Mouse (Mus musculus): ENCODE measurements around the gene Agrp. TPM values are rescaled to one million over a fixed set of nuclear protein-coding genes. Genes with fewer than 3 reads are reported as not detected.

The Agrp gene
- polyA plus RNA-seq (2015; fragmentation: Illumina TruSeq; extraction: RNeasy Lipid Tissue Mini Kit (QIAGEN cat#74804); ENCODE audit: low read depth, low replicate concordance): not detected

DNA sequence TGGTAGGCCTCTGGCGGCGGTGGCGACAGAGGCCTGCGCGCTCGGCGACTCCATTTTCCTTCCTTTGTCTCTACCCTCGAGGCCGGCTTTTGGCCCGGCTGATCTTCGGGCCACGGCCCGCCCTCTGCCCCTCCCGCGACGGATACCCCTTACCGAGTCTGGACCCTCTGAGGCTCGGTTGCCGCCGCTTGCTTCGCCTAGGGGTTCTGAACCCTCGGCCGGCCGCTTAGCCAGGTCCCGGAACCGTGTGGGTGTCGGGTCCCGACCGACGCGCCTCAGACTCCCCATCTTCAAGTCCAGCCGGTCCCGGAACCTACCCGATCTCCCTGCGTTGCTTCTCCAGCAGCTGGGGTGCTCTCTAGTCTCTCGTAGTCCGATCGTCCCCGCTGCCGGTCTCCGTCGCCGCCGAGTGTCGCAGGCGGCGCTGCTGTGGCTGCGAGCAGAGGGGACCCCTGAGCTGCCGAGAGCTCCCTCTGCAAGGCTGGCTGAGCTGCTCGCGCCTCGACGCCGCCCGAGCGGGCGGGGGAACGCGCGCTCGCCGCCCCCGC is at the start of gene Agrp:
Agrp (minus strand) TSS at position 431 of the 548 bp plus-strand sequence.

DNA sequence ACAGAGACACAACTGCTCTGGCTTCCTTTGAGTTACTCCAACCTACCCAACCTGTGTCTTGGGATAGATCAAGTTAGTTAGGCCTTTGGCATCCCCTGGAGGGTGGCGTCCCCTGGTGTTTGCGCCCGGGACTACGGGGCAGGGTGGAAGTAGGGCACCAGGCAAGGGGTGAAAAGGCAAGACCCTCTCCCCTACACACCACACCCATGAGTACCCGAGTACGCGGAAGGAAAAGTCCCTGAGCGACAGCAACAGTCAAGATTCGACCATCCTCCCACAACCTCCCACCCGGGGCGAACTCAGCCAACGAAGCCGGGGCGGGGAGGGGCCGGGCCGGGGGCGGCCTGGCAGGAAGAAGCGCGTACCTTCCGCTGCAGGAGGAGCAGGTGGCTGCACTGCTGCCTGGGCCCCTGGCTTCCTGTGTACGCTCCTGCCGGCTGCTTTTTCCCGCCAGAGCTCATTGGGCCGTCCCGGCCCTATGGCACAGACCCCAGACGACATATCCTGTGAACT is 48.7 kb upstream of the Agrp start, which contains the start of gene Carmil2:
Carmil2 (plus strand) TSS at position 479 of the 513 bp plus-strand sequence.

DNA sequence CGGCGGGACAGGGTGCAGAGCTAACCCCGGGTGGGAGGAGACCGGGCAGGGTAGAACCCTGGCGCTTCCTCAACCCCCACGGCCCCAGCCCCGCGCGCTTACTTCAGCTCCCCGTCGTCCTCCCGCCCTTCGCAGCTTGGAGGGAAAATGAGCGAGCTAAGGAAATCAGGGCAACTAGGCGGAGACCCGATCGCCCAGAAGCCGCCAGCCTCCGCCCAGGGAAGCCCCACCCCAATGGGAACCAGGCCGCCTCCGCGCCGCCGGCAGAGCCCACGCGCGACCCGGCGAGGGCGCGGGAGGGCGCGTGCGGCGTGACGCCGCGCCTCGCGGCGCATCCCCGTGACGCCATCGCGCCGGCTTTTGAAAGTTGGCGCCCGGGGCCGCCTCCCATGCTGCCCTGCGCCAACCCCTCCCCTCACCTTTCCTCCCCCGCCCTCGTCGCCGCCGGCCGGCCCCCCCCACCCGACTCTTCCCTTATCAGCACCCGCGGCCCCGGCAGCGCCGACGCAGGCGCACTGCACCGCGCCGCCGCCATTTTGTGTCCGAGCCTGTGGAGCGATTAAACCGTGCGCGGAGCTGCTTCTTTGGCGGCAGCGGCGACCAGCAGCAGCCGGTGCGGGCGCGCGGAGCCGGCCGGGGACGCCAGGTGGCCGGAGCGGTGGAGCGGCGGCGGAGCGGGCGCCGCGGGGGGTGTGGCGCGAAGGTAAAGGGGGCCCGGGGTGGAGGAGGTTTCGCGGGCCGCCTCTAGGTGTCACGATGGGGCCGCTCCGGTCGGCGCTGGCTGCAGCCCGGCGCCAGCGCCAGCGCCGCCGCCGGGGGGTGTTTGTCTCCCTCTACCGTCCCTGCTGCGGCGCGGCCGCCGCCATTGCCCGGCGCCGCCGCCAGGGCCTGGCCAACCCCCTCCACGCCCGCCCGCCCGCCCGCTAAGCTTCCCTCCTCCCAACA is 903 bp downstream of the Agrp start, which contains the start of gene Ctcf:
Ctcf (plus strand) TSS at position 551 of the 945 bp plus-strand sequence.

DNA sequence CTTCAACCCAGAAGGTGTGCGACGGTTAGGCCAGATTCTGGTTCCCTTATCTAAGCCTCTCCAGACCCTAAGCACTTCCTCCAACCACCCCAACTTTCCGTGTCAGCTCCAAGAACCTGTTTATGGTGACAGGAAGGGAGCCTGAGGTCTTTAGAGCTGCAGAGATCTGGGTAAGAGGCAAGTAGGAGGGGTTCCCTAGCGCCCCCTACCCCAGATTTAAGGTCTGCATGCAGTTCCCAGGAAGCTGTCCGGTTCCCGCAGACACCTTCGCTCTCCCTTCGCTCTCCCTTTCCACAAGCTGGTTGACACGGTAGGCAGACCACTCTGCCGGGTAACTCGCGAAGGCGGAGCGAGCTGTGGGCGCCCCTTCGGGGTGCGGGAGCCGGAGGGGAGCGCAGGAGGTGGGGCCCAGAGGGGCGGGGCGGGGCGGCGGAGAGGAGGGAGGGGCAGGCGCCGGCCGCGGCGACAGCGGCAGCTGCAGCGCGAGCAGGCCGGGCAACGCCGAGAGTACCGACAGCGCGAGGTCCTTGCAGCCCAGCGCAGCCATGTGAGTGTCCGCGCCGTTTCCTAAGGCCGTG is 32.3 kb downstream of the Agrp start, which contains the start of gene Ripor1:
Ripor1 (plus strand) TSS at position 452 of the 578 bp plus-strand sequence.

DNA sequence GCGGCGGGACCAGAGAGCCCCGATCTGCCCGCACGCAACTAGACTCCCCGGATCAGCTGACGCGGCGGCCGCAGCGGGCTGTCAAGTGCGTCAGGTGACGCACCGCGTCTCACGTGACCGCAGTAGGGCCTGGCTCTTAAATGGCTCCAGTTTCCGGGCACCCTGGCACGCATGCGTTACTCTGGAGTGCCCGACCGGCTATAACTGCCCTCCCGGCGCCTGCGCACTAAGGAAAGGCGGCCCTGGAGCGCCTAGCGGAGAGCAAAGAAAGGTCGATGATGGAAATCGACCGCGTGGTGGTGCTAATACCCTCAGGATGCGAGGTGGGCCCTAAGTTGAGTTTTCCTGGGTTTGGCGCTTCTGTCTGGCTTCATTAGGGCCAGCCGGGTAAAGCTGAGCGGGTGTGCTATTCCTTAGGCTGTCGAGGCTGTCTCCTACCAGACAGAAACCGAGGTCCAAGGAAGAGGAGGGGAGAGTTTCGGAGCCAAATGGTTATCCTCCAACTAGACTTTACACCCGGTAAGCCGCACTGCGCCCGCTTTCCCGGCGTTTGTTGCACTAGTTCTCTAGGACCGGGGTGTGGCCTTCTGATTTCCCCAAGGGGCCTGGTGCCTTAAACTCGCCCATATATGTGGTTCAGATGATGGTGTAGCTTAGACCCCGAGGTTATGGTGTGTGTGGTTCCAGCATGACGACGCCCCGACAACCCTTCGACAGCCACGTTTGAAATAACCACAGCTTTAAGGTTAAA is 71.1 kb downstream of the Agrp start, which contains the start of gene Atp6v0d1:
Atp6v0d1 (minus strand) TSS at position 96 of the 751 bp plus-strand sequence.

DNA sequence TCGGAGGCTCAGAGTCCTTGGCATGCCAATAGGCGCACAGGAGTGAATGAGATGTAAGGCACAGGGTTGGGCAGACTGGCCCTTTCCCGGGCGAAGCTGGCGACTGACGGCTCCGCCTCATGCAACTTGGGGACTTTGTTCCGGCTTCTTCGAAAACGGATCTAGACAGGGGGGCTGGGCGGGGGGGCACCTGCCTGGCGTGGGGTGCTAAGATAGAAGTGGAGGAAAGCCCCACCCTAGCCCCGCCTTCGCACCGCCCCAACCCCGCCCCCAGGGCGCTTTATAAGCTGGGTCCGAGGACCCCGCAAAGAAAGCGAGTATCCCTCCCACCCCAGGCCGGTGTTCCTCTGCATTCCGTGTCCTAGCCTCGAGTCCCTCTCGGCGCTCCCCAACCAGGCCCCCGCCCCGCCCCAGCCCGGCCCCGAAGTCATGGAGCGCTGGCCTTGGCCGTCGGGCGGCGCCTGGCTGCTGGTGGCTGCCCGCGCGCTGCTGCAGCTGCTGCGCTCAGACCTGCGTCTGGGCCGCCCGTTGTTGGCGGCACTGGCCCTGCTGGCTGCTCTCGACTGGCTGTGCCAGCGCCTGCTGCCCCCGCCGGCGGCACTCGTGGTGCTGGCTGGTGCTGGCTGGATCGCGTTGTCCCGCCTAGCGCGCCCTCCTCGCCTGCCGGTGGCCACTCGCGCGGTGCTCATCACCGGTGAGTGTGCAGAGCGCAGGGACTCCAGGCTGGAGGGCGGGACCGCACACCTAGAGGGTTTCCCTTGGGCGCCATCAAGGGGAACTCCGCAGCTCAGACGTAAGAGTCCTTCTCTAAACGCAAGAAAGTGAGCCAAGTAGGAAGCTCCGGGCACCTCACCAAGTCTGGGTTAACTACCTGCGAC is 118.5 kb downstream of the Agrp start, which contains the start of gene Hsd11b2:
Hsd11b2 (plus strand) TSS at position 320 of the 878 bp plus-strand sequence.

Other genes starting within 250 kb of the Agrp start
- not detected for gene Kctd19, start 223.9 kb downstream of the Agrp start, polyA plus RNA-seq (2015; fragmentation: Illumina TruSeq; extraction: RNeasy Lipid Tissue Mini Kit (QIAGEN cat#74804); ENCODE audit: low read depth, low replicate concordance)
- 1.2 TPM for gene Lrrc36, start 223.8 kb downstream of the Agrp start, polyA plus RNA-seq (2015; fragmentation: Illumina TruSeq; extraction: RNeasy Lipid Tissue Mini Kit (QIAGEN cat#74804); ENCODE audit: low read depth, low replicate concordance)
- gene Tppp3, start 165.9 kb downstream of the Agrp start, polyA plus RNA-seq (2015; fragmentation: Illumina TruSeq; extraction: RNeasy Lipid Tissue Mini Kit (QIAGEN cat#74804); ENCODE audit: low read depth, low replicate concordance): 110 TPM
- gene Zdhhc1, start 140.5 kb downstream of the Agrp start, polyA plus RNA-seq (2015; fragmentation: Illumina TruSeq; extraction: RNeasy Lipid Tissue Mini Kit (QIAGEN cat#74804); ENCODE audit: low read depth, low replicate concordance): 33.3 TPM
- gene Hsd11b2, start 118.6 kb downstream of the Agrp start, polyA plus RNA-seq (2015; fragmentation: Illumina TruSeq; extraction: RNeasy Lipid Tissue Mini Kit (QIAGEN cat#74804); ENCODE audit: low read depth, low replicate concordance): not detected
- 354 TPM for gene Atp6v0d1, start 71.3 kb downstream of the Agrp start, polyA plus RNA-seq (2015; fragmentation: Illumina TruSeq; extraction: RNeasy Lipid Tissue Mini Kit (QIAGEN cat#74804); ENCODE audit: low read depth, low replicate concordance)
- 42.2 TPM for gene Ripor1, start 32.1 kb downstream of the Agrp start, polyA plus RNA-seq (2015; fragmentation: Illumina TruSeq; extraction: RNeasy Lipid Tissue Mini Kit (QIAGEN cat#74804); ENCODE audit: low read depth, low replicate concordance)
- gene Ctcf, start 825 bp downstream of the Agrp start, polyA plus RNA-seq (2015; fragmentation: Illumina TruSeq; extraction: RNeasy Lipid Tissue Mini Kit (QIAGEN cat#74804); ENCODE audit: low read depth, low replicate concordance): 56.7 TPM
- 42.3 TPM for gene Carmil2, start 48.9 kb upstream of the Agrp start, polyA plus RNA-seq (2015; fragmentation: Illumina TruSeq; extraction: RNeasy Lipid Tissue Mini Kit (QIAGEN cat#74804); ENCODE audit: low read depth, low replicate concordance)
- 44.3 TPM for gene Acd, start 63.7 kb upstream of the Agrp start, polyA plus RNA-seq (2015; fragmentation: Illumina TruSeq; extraction: RNeasy Lipid Tissue Mini Kit (QIAGEN cat#74804); ENCODE audit: low read depth, low replicate concordance)
- gene Pard6a, start 63.8 kb upstream of the Agrp start, polyA plus RNA-seq (2015; fragmentation: Illumina TruSeq; extraction: RNeasy Lipid Tissue Mini Kit (QIAGEN cat#74804); ENCODE audit: low read depth, low replicate concordance): 53.7 TPM
- gene 4933405L10Rik, start 70.3 kb upstream of the Agrp start, polyA plus RNA-seq (2015; fragmentation: Illumina TruSeq; extraction: RNeasy Lipid Tissue Mini Kit (QIAGEN cat#74804); ENCODE audit: low read depth, low replicate concordance): not detected
- 10.3 TPM for gene Enkd1, start 70.8 kb upstream of the Agrp start, polyA plus RNA-seq (2015; fragmentation: Illumina TruSeq; extraction: RNeasy Lipid Tissue Mini Kit (QIAGEN cat#74804); ENCODE audit: low read depth, low replicate concordance)
- 22.9 TPM for gene Gfod2, start 121.3 kb upstream of the Agrp start, polyA plus RNA-seq (2015; fragmentation: Illumina TruSeq; extraction: RNeasy Lipid Tissue Mini Kit (QIAGEN cat#74804); ENCODE audit: low read depth, low replicate concordance)
- gene Ranbp10, start 190.0 kb upstream of the Agrp start, polyA plus RNA-seq (2015; fragmentation: Illumina TruSeq; extraction: RNeasy Lipid Tissue Mini Kit (QIAGEN cat#74804); ENCODE audit: low read depth, low replicate concordance): 17.1 TPM
- gene Tsnaxip1, start 190.3 kb upstream of the Agrp start, polyA plus RNA-seq (2015; fragmentation: Illumina TruSeq; extraction: RNeasy Lipid Tissue Mini Kit (QIAGEN cat#74804); ENCODE audit: low read depth, low replicate concordance): 0.71 TPM
- gene Cenpt, start 215.9 kb upstream of the Agrp start, polyA plus RNA-seq (2015; fragmentation: Illumina TruSeq; extraction: RNeasy Lipid Tissue Mini Kit (QIAGEN cat#74804); ENCODE audit: low read depth, low replicate concordance): 13.9 TPM
- gene Thap11, start 217.7 kb upstream of the Agrp start, polyA plus RNA-seq (2015; fragmentation: Illumina TruSeq; extraction: RNeasy Lipid Tissue Mini Kit (QIAGEN cat#74804); ENCODE audit: low read depth, low replicate concordance): 37.5 TPM
- 102 TPM for gene Nutf2, start 223.2 kb upstream of the Agrp start, polyA plus RNA-seq (2015; fragmentation: Illumina TruSeq; extraction: RNeasy Lipid Tissue Mini Kit (QIAGEN cat#74804); ENCODE audit: low read depth, low replicate concordance)
- gene Edc4, start 243.5 kb upstream of the Agrp start, polyA plus RNA-seq (2015; fragmentation: Illumina TruSeq; extraction: RNeasy Lipid Tissue Mini Kit (QIAGEN cat#74804); ENCODE audit: low read depth, low replicate concordance): 36.3 TPM

Measured in brain, adult 10 weeks (tissue).